Mouse (Mus musculus) MEL (cell line): ENCODE data around the gene Pkd2l1. TPM values are rescaled to one million over a fixed set of nuclear protein-coding genes. Genes with fewer than 3 reads are reported as not detected.

Experiments
- DNase-seq: peaks from one replicate; pipeline ENCODE4 v3.0.0; 2011; ENCODE audit warnings: low read depth, low spot score
- H3K27ac ChIP-seq: 2 replicates; pipeline ENCODE4 v1.5.1; 2012; ENCODE audit warnings: low read depth, mild to moderate bottlenecking, control low read depth, low read length, moderate library complexity; ENCODE audit not compliant: control insufficient read depth
- H3K27me3 ChIP-seq, 2 experiments: fragments of 150-350 bp in 1 of 2; sonication (generic) in 1 of 2; 2 replicates each; pipeline ENCODE4 v1.6.1; 2012; ENCODE audit warnings: low read length in 2 of 2, mild to moderate bottlenecking in 2 of 2, improper control_type of control experiment in 1 of 2, moderate library complexity in 1 of 2; ENCODE audit not compliant: insufficient read depth in 2 of 2, control insufficient read depth in 1 of 2
- H3K36me3 ChIP-seq, 2 experiments: 2 replicates each; pipeline ENCODE4 v1.6.1; 2012 to 2014; ENCODE audit warnings: low read length in 2 of 2, improper control_type of control experiment in 1 of 2, inconsistent platforms in 1 of 2, mild to moderate bottlenecking in 1 of 2; ENCODE audit not compliant: insufficient read depth in 2 of 2, control insufficient read depth in 1 of 2
- H3K4me1 ChIP-seq, 2 experiments: fragments of 150-350 bp in 1 of 2; sonication (generic) in 1 of 2; 2 replicates each; pipeline ENCODE4 v1.6.1; 2012; ENCODE audit warnings: low read length in 2 of 2, improper control_type of control experiment in 1 of 2, mild to moderate bottlenecking in 1 of 2; ENCODE audit not compliant: insufficient read depth in 2 of 2, control insufficient read depth in 1 of 2
- H3K4me3 ChIP-seq, 2 experiments: fragments of 150-350 bp in 1 of 2; sonication (generic) in 1 of 2; 2 replicates each; pipeline ENCODE4 v1.5.1; 2012; ENCODE audit warnings: low read depth in 2 of 2, low read length in 2 of 2, mild to moderate bottlenecking in 2 of 2, moderate library complexity in 2 of 2, control low read depth in 1 of 2, improper control_type of control experiment in 1 of 2; ENCODE audit not compliant: control insufficient read depth in 1 of 2, insufficient read depth in 1 of 2
- H3K79me2 ChIP-seq: 2 replicates; pipeline ENCODE4 v1.6.1; 2012; ENCODE audit warnings: mild to moderate bottlenecking, low read length, moderate library complexity; ENCODE audit not compliant: control insufficient read depth, poor library complexity, insufficient read depth
- H3K9ac ChIP-seq: 2 replicates; pipeline ENCODE4 v1.6.1; 2012; ENCODE audit warnings: low read depth, mild to moderate bottlenecking, control low read depth, low read length, moderate library complexity; ENCODE audit not compliant: control insufficient read depth, poor library complexity, severe bottlenecking
- H3K9me3 ChIP-seq: fragments of 150-350 bp; sonication (generic); replicated peaks from 2 replicates; pipeline ENCODE4 v1.6.1; 2012; ENCODE audit warnings: mild to moderate bottlenecking, low read length, improper control_type of control experiment, moderate library complexity; ENCODE audit not compliant: insufficient read depth
- BHLHE40 ChIP-seq: IDR thresholded peaks from 2 replicates; pipeline ENCODE4 v1.6.1; 2012; ENCODE audit warnings: low read depth, mild to moderate bottlenecking, inconsistent platforms, low read length, improper control_type of control experiment, borderline replicate concordance
- CHD1 ChIP-seq: IDR thresholded peaks from 2 replicates; pipeline ENCODE4 v1.6.1; 2012; ENCODE audit warnings: low read depth, mild to moderate bottlenecking, inconsistent platforms, low read length, improper control_type of control experiment
- ELF1 ChIP-seq: IDR thresholded peaks from 2 replicates; pipeline ENCODE4 v1.6.1; 2014; ENCODE audit warnings: low read depth, mild to moderate bottlenecking, inconsistent platforms, low read length, improper control_type of control experiment, moderate library complexity
- ETS1 ChIP-seq: IDR thresholded peaks from 2 replicates; pipeline ENCODE4 v1.6.1; 2012; ENCODE audit warnings: low read depth, mild to moderate bottlenecking, inconsistent platforms, low read length, improper control_type of control experiment, moderate library complexity
- GABPA ChIP-seq: IDR thresholded peaks from 2 replicates; pipeline ENCODE4 v1.6.1; 2012; ENCODE audit warnings: low read depth, mild to moderate bottlenecking, inconsistent platforms, low read length, improper control_type of control experiment, moderate library complexity
- JUND ChIP-seq: IDR thresholded peaks from 2 replicates; pipeline ENCODE4 v1.6.1; 2011; ENCODE audit warnings: low read depth, mild to moderate bottlenecking, improper control_type of control experiment, low read length
- MAFK ChIP-seq: IDR thresholded peaks from 2 replicates; pipeline ENCODE4 v1.6.1; 2011; ENCODE audit warnings: low read depth, mild to moderate bottlenecking, low read length, improper control_type of control experiment, borderline replicate concordance
- MEF2A ChIP-seq: IDR thresholded peaks from 2 replicates; pipeline ENCODE4 v1.6.1; 2014; ENCODE audit warnings: low read depth, mild to moderate bottlenecking, inconsistent platforms, low read length, improper control_type of control experiment; ENCODE audit not compliant: poor library complexity, insufficient replicate concordance, severe bottlenecking; ENCODE audit errors: extremely low read depth
- MYB ChIP-seq: IDR thresholded peaks from 2 replicates; pipeline ENCODE4 v1.6.1; 2011; ENCODE audit warnings: mild to moderate bottlenecking, low read depth, low read length, improper control_type of control experiment
- MYC ChIP-seq: IDR thresholded peaks from 2 replicates; pipeline ENCODE4 v1.6.1; 2011; ENCODE audit warnings: low read depth, mild to moderate bottlenecking, low read length, improper control_type of control experiment, moderate library complexity
- NRF1 ChIP-seq: IDR thresholded peaks from 2 replicates; pipeline ENCODE4 v1.6.1; 2014; ENCODE audit warnings: low read depth, mild to moderate bottlenecking, inconsistent platforms, low read length, improper control_type of control experiment, moderate library complexity; ENCODE audit not compliant: poor library complexity, insufficient read depth, severe bottlenecking
- RAD21 ChIP-seq: IDR thresholded peaks from 2 replicates; pipeline ENCODE4 v1.6.1; 2011; ENCODE audit warnings: mild to moderate bottlenecking, low read depth, low read length, improper control_type of control experiment
- RCOR1 ChIP-seq: IDR thresholded peaks from 2 replicates; pipeline ENCODE4 v1.6.1; 2012; ENCODE audit warnings: low read depth, mild to moderate bottlenecking, inconsistent platforms, low read length, improper control_type of control experiment
- SIN3A ChIP-seq: IDR thresholded peaks from 2 replicates; pipeline ENCODE4 v1.6.1; 2012; ENCODE audit warnings: low read length, improper control_type of control experiment, inconsistent platforms
- TBP ChIP-seq: IDR thresholded peaks from 2 replicates; pipeline ENCODE4 v1.8.0; 2011; ENCODE audit warnings: low read depth, low read length, improper control_type of control experiment
- TCF12 ChIP-seq: IDR thresholded peaks from 2 replicates; pipeline ENCODE4 v1.6.1; 2014; ENCODE audit warnings: low read depth, mild to moderate bottlenecking, inconsistent platforms, low read length, improper control_type of control experiment, moderate library complexity
- UBTF ChIP-seq: IDR thresholded peaks from 2 replicates; pipeline ENCODE4 v1.6.1; 2012; ENCODE audit warnings: low read depth, mild to moderate bottlenecking, inconsistent platforms, low read length, improper control_type of control experiment, moderate library complexity, borderline replicate concordance; ENCODE audit not compliant: insufficient read depth
- ZMIZ1 ChIP-seq: IDR thresholded peaks from 2 replicates; pipeline ENCODE4 v1.6.1; 2012; ENCODE audit warnings: low read depth, mild to moderate bottlenecking, inconsistent platforms, low read length, improper control_type of control experiment, moderate library complexity
- ZNF384 ChIP-seq: IDR thresholded peaks from 2 replicates; pipeline ENCODE4 v1.6.1; 2012; ENCODE audit warnings: low read depth, mild to moderate bottlenecking, inconsistent platforms, low read length, improper control_type of control experiment
- polyA plus RNA-seq, 2 experiments: library from polyadenylated mRNA; stranded (reverse) in 1 of 2; unstranded in 1 of 2; fragments of >175 nt in 1 of 2; fragments of >200 nt in 1 of 2; gene quantifications; 2 replicates each; pipeline versions ENCODE4 v1.2.1 to v1.2.4; 2012; ENCODE audit warnings: low replicate concordance in 2 of 2, low read depth in 1 of 2; ENCODE audit not compliant: insufficient read length in 2 of 2, insufficient read depth in 1 of 2, missing spikeins in 1 of 2
- total RNA-seq: library from RNA; depleted of rRNA; stranded (reverse); fragments of 300-350 nt; gene quantifications from 2 replicates; pipeline ENCODE4 v1.2.3, GENCODE M21; 2012

Gene Pkd2l1
- total and polyA plus RNA-seq, 3 experiments = not detected

DNA sequence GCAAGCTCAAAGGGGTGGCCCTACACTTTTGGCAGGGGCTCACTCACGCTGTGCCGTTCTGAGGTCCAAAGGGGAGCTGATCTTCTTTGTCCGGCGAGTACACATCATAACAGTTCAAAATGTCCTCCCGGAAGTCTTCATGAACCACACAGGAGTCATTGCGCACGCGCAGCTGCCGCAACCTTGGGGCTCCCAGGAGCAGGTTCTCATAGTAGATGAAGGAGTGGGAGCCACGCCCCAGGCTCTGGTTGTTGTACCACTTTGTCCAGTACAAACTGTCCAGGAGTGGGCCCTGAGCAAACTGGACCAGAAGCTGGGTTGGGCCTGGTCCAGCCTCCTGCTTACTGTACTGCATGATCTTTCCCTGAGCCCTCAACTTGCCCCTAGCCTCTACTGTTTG lies 35.2 kb downstream of the Pkd2l1 start:
- H3K4me3 ChIP-seq = no peak overlapping the region
- TF ChIP-seq MAFK = no peak
- no peak for TF ChIP-seq TCF12
- TF ChIP-seq MYC = no peak
- TF ChIP-seq RCOR1 = no peak
- TF ChIP-seq BHLHE40 = no peak
- TF ChIP-seq ELF1 = no peak
- TF ChIP-seq ZNF384 = no peak
- no peak for TF ChIP-seq NRF1
- no peak for TF ChIP-seq ETS1
- no peak for TF ChIP-seq MYB
- TF ChIP-seq MEF2A = no peak
- TF ChIP-seq RAD21 = no peak
- no peak for TF ChIP-seq JUND
- no peak for TF ChIP-seq CHD1
- no peak for TF ChIP-seq ZMIZ1
- no peak for TF ChIP-seq UBTF
- TF ChIP-seq SIN3A = no peak
- TF ChIP-seq, all 39 proteins: peak for 0
- Histone ChIP-seq H3K9me3 (no peaks in the 10 kb centered on the region), H3K27ac (no peak overlapping the region), H3K79me2 (no peaks in the 10 kb centered on the region), H3K27me3 (peaks cover 18 to 22% of the 10 kb centered on the region in 2 experiments), H3K4me1 (no peaks in the 10 kb centered on the region), H3K9ac (no peak overlapping the region), H3K36me3 (no peaks in the 10 kb centered on the region)
- DNase-seq = no peak

DNA sequence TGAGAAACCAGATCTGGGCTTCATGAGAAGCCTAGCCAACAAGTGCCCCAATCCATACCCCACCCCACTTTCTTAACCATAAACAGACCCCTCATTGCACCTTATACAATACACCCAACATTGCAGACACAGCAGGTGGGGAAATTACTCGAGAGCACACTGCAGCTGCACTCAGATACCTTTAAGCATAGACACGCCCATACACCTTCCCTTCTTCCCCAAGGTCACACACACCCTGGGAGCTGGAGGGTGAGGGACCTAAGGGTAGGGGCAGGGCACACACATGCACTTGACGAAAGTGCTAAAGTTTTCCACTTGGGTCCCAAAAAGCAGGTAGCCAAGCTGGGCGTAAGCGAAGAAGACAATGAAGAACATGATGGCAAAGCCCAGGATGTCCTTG lies 38.5 kb downstream of the Pkd2l1 start:
- Histone ChIP-seq H3K4me3 (no peak overlapping the region), H3K9ac (no peak overlapping the region), H3K79me2 (no peaks in the 10 kb centered on the region), H3K27me3 (peaks cover 28 to 31% of the 10 kb centered on the region in 2 experiments), H3K9me3 (no peaks in the 10 kb centered on the region), H3K36me3 (no peaks in the 10 kb centered on the region), H3K4me1 (no peaks in the 10 kb centered on the region), H3K27ac (no peak overlapping the region)
- no peak for DNase-seq
- TF ChIP-seq SIN3A (no peak), UBTF (no peak), GABPA (no peak), RCOR1 (no peak), TBP (no peak)
